Mouse (Mus musculus) CH12.LX (cell line): Measurements from ENCODE around the gene Fntb. TPM values are rescaled to one million over a fixed set of nuclear protein-coding genes. Genes with fewer than 3 reads are reported as not detected.

ENCODE experiments used
- DNase-seq: peaks from one replicate; pipeline ENCODE4 v3.0.0-alpha.2; 2013; ENCODE audit errors: extremely low read depth
- H3K27ac ChIP-seq: 2 replicates; pipeline ENCODE4 v1.5.1; 2012; ENCODE audit warnings: low read depth, mild to moderate bottlenecking, control low read depth, moderate library complexity; ENCODE audit not compliant: insufficient read depth
- H3K27me3 ChIP-seq: replicated peaks from 2 replicates; pipeline ENCODE3; 2012; ENCODE audit warnings: inconsistent platforms
- H3K36me3 ChIP-seq, 2 experiments: replicated peaks in 1 of 2; 2 replicates each; pipeline versions ENCODE3 to v1.6.1; 2012; ENCODE audit warnings: inconsistent platforms in 1 of 2, low read length in 1 of 2, mild to moderate bottlenecking in 1 of 2, mixed read lengths in 1 of 2, moderate library complexity in 1 of 2; ENCODE audit not compliant: control insufficient read depth in 1 of 2, insufficient read depth in 1 of 2
- H3K4me1 ChIP-seq, 2 experiments: 2 replicates each; pipeline ENCODE4 v1.6.1; 2012; ENCODE audit warnings: inconsistent platforms in 1 of 2, moderate library complexity in 1 of 2; ENCODE audit not compliant: insufficient read depth in 2 of 2, control insufficient read depth in 1 of 2
- H3K4me2 ChIP-seq: 2 replicates; pipeline ENCODE4 v1.6.1; 2012; ENCODE audit warnings: low read depth, mild to moderate bottlenecking, control low read depth; ENCODE audit not compliant: poor library complexity, insufficient read depth, severe bottlenecking
- H3K4me3 ChIP-seq, 3 experiments: fragments of 150-350 bp in 1 of 3; sonication (generic) in 1 of 3; replicated peaks in 1 of 3; 2 replicates each; pipeline versions ENCODE3 to v1.5.1; 2011 to 2012; ENCODE audit warnings: low read depth in 2 of 3, low read length in 2 of 3, mild to moderate bottlenecking in 2 of 3, moderate library complexity in 2 of 3, control low read depth in 1 of 3, improper control_type of control experiment in 1 of 3, inconsistent platforms in 1 of 3, mixed read lengths in 1 of 3; ENCODE audit not compliant: poor library complexity in 1 of 3
- H3K79me2 ChIP-seq: replicated peaks from 2 replicates; pipeline ENCODE4 v1.6.1; 2012; ENCODE audit warnings: mild to moderate bottlenecking, moderate library complexity; ENCODE audit not compliant: control insufficient read depth, poor library complexity, insufficient read depth, severe bottlenecking; ENCODE audit errors: extremely low read depth
- H3K9ac ChIP-seq: 2 replicates; pipeline ENCODE4 v1.6.1; 2012; ENCODE audit warnings: low read depth, mild to moderate bottlenecking, control low read depth, moderate library complexity; ENCODE audit not compliant: insufficient read depth
- H3K9me3 ChIP-seq: replicated peaks from 2 replicates; pipeline ENCODE3; 2012; ENCODE audit warnings: low read length, inconsistent platforms, mixed read lengths
- BHLHE40 ChIP-seq: IDR thresholded peaks from 2 replicates; pipeline ENCODE4 v1.6.1; 2011; ENCODE audit warnings: mild to moderate bottlenecking, low read depth, low read length, improper control_type of control experiment
- HCFC1 ChIP-seq: IDR thresholded peaks from 2 replicates; pipeline ENCODE4 v1.6.1; 2012; ENCODE audit warnings: low read depth, mild to moderate bottlenecking, inconsistent platforms, low read length, improper control_type of control experiment
- JUN ChIP-seq: IDR thresholded peaks from 2 replicates; pipeline ENCODE4 v1.6.1; 2011; ENCODE audit warnings: low read depth, mild to moderate bottlenecking, low read length, improper control_type of control experiment, moderate library complexity; ENCODE audit not compliant: insufficient read depth
- JUND ChIP-seq: conservative IDR thresholded peaks from 2 replicates; pipeline ENCODE4 v1.6.1; 2011; ENCODE audit warnings: low read depth, low read length, improper control_type of control experiment
- KAT2A ChIP-seq: IDR thresholded peaks from 2 replicates; pipeline ENCODE4 v1.6.1; 2012; ENCODE audit warnings: low read length, improper control_type of control experiment, inconsistent platforms; ENCODE audit not compliant: insufficient replicate concordance
- MAFK ChIP-seq: IDR thresholded peaks from 2 replicates; pipeline ENCODE4 v1.6.1; 2011; ENCODE audit warnings: low read length, improper control_type of control experiment; ENCODE audit not compliant: insufficient replicate concordance
- MAX ChIP-seq: IDR thresholded peaks from 2 replicates; pipeline ENCODE4 v1.6.1; 2011; ENCODE audit warnings: low read length, improper control_type of control experiment
- MXI1 ChIP-seq: IDR thresholded peaks from 2 replicates; pipeline ENCODE4 v1.6.1; 2011; ENCODE audit warnings: mild to moderate bottlenecking, low read depth, low read length, improper control_type of control experiment
- NELFE ChIP-seq: IDR thresholded peaks from 2 replicates; pipeline ENCODE4 v1.6.1; 2011; ENCODE audit warnings: low read depth, low read length, improper control_type of control experiment
- POLR2A ChIP-seq: IDR thresholded peaks from 2 replicates; pipeline ENCODE4 v1.6.1; 2011; ENCODE audit warnings: low read depth, mild to moderate bottlenecking, improper control_type of control experiment, low read length
- SIN3A ChIP-seq: IDR thresholded peaks from 2 replicates; pipeline ENCODE4 v1.6.1; 2012; ENCODE audit warnings: low read length, improper control_type of control experiment, inconsistent platforms
- SMC3 ChIP-seq: IDR thresholded peaks from 2 replicates; pipeline ENCODE4 v1.6.1; 2011; ENCODE audit warnings: low read depth, low read length, improper control_type of control experiment
- TBP ChIP-seq: conservative IDR thresholded peaks from 2 replicates; pipeline ENCODE4 v1.6.1; 2011; ENCODE audit warnings: low read depth, low read length, improper control_type of control experiment
- USF1 ChIP-seq: IDR thresholded peaks from 2 replicates; pipeline ENCODE4 v1.6.1; 2014; ENCODE audit warnings: low read depth, mild to moderate bottlenecking, inconsistent platforms, low read length, improper control_type of control experiment
- USF2 ChIP-seq: conservative IDR thresholded peaks from 2 replicates; pipeline ENCODE4 v1.6.1; 2011; ENCODE audit warnings: low read depth, low read length, improper control_type of control experiment
- ZKSCAN1 ChIP-seq: IDR thresholded peaks from 2 replicates; pipeline ENCODE4 v1.6.1; 2012; ENCODE audit warnings: low read depth, inconsistent platforms, low read length, improper control_type of control experiment, borderline replicate concordance
- dilution Hi-C: fragments of 300-500 bp; cut with MboI; formaldehyde crosslinking; loops from 2 replicates; pipeline ENCODE4 v1.14.3; 2020; ENCODE audit warnings: low sequenced_read_pairs; ENCODE audit not compliant: extremely low pct_unique_long_range_greater_than_20kb, extremely low pct_ligation_motif_present
- in situ Hi-C: fragments of 300-500 bp; cut with MboI; formaldehyde crosslinking; loops from 3 replicates; pipeline ENCODE4 v1.14.3; 2019; ENCODE audit warnings: low sequenced_read_pairs, low pct_ligation_motif_present, low pct_unique_long_range_greater_than_20kb, mixed read lengths
- polyA plus RNA-seq: library from polyadenylated mRNA; unstranded; fragments of >175 nt; gene quantifications from 2 replicates; pipeline ENCODE4 v1.2.1, GENCODE M21; 2012; ENCODE audit warnings: low read depth; ENCODE audit not compliant: insufficient read length
- total RNA-seq, 2 experiments: library from RNA; depleted of rRNA; stranded (reverse); fragments of 300-350 nt in 1 of 2; fragments of >200 nt in 1 of 2; gene quantifications; 2 replicates each; pipeline ENCODE4 v1.2.3; 2012 to 2014

Gene Fntb
- total and polyA plus RNA-seq, 3 experiments, result 5.6 to 19.5 (median 9.2) TPM

- no peak for TF ChIP-seq MXI1
- no peak for TF ChIP-seq MAX
- no peak for TF ChIP-seq POLR2A
- no peak for TF ChIP-seq USF2
- TF ChIP-seq NELFE, result no peak
- TF ChIP-seq TBP, result no peak
- no peak for TF ChIP-seq MAFK
- TF ChIP-seq USF1, result no peak
- no peak for TF ChIP-seq JUND
- no peak for TF ChIP-seq ZKSCAN1
- TF ChIP-seq JUN, result no peak
- no peak for TF ChIP-seq BHLHE40
- TF ChIP-seq, all 38 proteins: peak for 0
- peaks cover 15 to 76% of the 10 kb centered on the region in 2 experiments for H3K36me3 ChIP-seq
- no peak overlapping the region for H3K4me3 ChIP-seq
- H3K27me3 ChIP-seq, result no peaks in the 10 kb centered on the region
- H3K79me2 ChIP-seq, result no peaks in the 10 kb centered on the region
- no peaks in the 10 kb centered on the region for H3K9me3 ChIP-seq
- peaks cover 5 to 18% of the 10 kb centered on the region in 2 experiments; a peak in 3 of 4 replicates for H3K4me1 ChIP-seq
- H3K27ac ChIP-seq, result no peak overlapping the region
- dilution Hi-C loops, result no loop called here
- in situ Hi-C loops, result no loop called here
- no peak for DNase-seq
- H3K9ac ChIP-seq, result no peak overlapping the region
- H3K4me2 ChIP-seq, result no peak overlapping the region
These were observed 125.8 kb downstream of the Fntb start for GRCm38 (mm10) chr12:76891160-76891559.

- H3K9ac ChIP-seq, result no peak overlapping the region
- no peak for DNase-seq
- no peaks in the 10 kb centered on the region for H3K27me3 ChIP-seq
- H3K36me3 ChIP-seq, result peaks cover 15 to 78% of the 10 kb centered on the region in 2 experiments
- no peak overlapping the region for H3K4me2 ChIP-seq
- H3K4me3 ChIP-seq, result no peak overlapping the region
- in situ Hi-C loops, result no loop called here
- no peak overlapping the region for H3K27ac ChIP-seq
- TF ChIP-seq SMC3 (no peak), HCFC1 (no peak), MAX (no peak), SIN3A (no peak), KAT2A (no peak)
- peaks cover 0 to 7% of the 10 kb centered on the region in 2 experiments; a peak in 1 of 4 replicates for H3K4me1 ChIP-seq
- dilution Hi-C loops, result no loop called here
- H3K9me3 ChIP-seq, result no peaks in the 10 kb centered on the region
- no peaks in the 10 kb centered on the region for H3K79me2 ChIP-seq
These were observed 127.7 kb downstream of the Fntb start for GRCm38 (mm10) chr12:76892910-76893695.
